Mouse (Mus musculus) heart, embryonic 12.5 days (tissue): ENCODE results near the gene Dock2. TPM values are rescaled to one million over a fixed set of nuclear protein-coding genes. Genes with fewer than 3 reads are reported as not detected.

ENCODE experiments used
- ATAC-seq: fragments of 200-750 bp; cut with Nextera tagmentation; 2 replicates; pipeline ENCODE4 v1.8.0; 2017; ENCODE audit warnings: moderate TSS enrichment, moderate library complexity; ENCODE audit not compliant: insufficient number of reproducible peaks, low FRiP score
- H3K27ac ChIP-seq: fragments of 300-500 bp; sonication (generic); 2 replicates; pipeline ENCODE4 v1.5.1; 2016; ENCODE audit warnings: mild to moderate bottlenecking, moderate library complexity; ENCODE audit not compliant: poor library complexity, severe bottlenecking
- H3K27me3 ChIP-seq: fragments of 300-500 bp; sonication (generic); replicated peaks from 2 replicates; pipeline ENCODE4 v1.6.1; 2016; ENCODE audit warnings: mild to moderate bottlenecking, moderate library complexity
- H3K36me3 ChIP-seq: fragments of 300-500 bp; sonication (generic); 2 replicates; pipeline ENCODE4 v1.6.1; 2016; ENCODE audit warnings: mild to moderate bottlenecking, moderate library complexity
- H3K4me1 ChIP-seq: fragments of 300-500 bp; sonication (generic); replicated peaks from 2 replicates; pipeline ENCODE4 v1.6.1; 2016; ENCODE audit warnings: mild to moderate bottlenecking
- H3K4me2 ChIP-seq: fragments of 300-500 bp; sonication (generic); 2 replicates; pipeline ENCODE4 v1.6.1; 2016; ENCODE audit warnings: mild to moderate bottlenecking, moderate library complexity
- H3K4me3 ChIP-seq: fragments of 300-500 bp; sonication (generic); 2 replicates; pipeline ENCODE4 v1.5.1; 2016; ENCODE audit warnings: mild to moderate bottlenecking
- H3K9ac ChIP-seq: fragments of 300-500 bp; sonication (generic); 2 replicates; pipeline ENCODE4 v1.6.1; 2016; ENCODE audit warnings: mild to moderate bottlenecking, moderate library complexity
- H3K9me3 ChIP-seq: fragments of 300-500 bp; sonication (generic); replicated peaks from 2 replicates; pipeline ENCODE4 v1.6.1; 2016; ENCODE audit warnings: mild to moderate bottlenecking, moderate library complexity
- WGBS: fragments of 180-500 bp; shearing (Covaris S2); methylation state at CpG from one replicate; pipeline ENCODE4 v1.1.7; 2016; 5-methylcytosine and 5-hydroxymethylcytosine counted together
- polyA plus RNA-seq: library from polyadenylated mRNA; unstranded; fragments of >200 nt; fragmentation: Nextera tagmentation; extraction: Ambion mirVana; gene quantifications from 2 replicates; pipeline ENCODE4 v1.2.1, GENCODE M21; 2016

Dock2 gene
- polyA plus RNA-seq, 1 experiment from 2014 or later: 0.42 TPM

DNA sequence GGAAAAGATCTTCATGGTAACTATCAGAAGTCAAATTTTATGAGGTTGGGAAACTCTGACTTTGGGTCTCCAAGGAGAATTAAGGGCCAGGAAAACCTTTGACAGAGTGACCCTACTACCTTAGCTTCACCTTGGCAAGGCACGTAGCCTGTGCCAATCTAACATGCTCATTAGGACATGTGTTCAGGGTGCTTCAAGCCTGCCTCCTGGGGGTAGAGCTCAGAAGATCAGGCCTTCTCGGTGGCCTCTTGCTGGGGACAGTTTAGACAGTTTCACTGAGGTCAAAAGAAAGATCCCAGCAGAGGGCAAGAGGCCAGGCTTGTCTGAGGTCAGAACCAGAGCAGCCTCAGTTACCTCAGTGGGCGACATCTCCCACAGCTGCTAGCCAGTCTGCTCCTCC lies 590.0 kb downstream of the Dock2 start:
- no peak overlapping the region for H3K9ac ChIP-seq
- H3K4me3 ChIP-seq: no peak overlapping the region
- no peak overlapping the region for H3K4me2 ChIP-seq
- peaks cover 7% of the 10 kb centered on the region; the same call in 1 of the 2 replicates for H3K4me1 ChIP-seq
- ATAC-seq: no peak
- no peak overlapping the region for H3K27ac ChIP-seq
- H3K9me3 ChIP-seq: no peaks in the 10 kb centered on the region
- WGBS: 49% methylated on average over 3 of the region's 3 CpGs
- H3K36me3 ChIP-seq: no peaks in the 10 kb centered on the region
- no peaks in the 10 kb centered on the region for H3K27me3 ChIP-seq

DNA sequence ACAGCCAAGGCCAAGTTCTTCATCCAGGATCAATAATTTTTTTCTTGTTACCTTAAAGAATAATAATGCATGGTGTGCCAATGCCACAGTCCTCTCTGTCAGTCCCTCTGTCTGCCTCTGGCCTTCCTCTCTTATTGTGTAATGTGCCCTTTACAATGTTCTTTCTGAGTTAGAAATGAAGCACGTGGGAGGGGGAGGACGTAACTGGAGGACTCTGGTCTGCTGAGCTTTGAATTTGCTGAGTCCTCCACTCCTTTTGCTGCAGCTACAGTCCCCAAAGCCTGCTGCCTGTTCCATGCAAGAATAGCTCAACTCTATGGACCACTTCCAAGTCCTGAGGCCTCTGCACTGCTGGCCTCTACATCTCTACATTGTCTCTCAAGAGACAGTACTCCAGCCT lies 599.4 kb downstream of the Dock2 start:
- Histone ChIP-seq H3K9ac (no peak overlapping the region), H3K9me3 (no peaks in the 10 kb centered on the region), H3K36me3 (no peaks in the 10 kb centered on the region), H3K4me3 (no peak overlapping the region), H3K27me3 (no peaks in the 10 kb centered on the region), H3K4me1 (peaks cover 12% of the 10 kb centered on the region), H3K27ac (no peak overlapping the region), H3K4me2 (no peak overlapping the region)
- ATAC-seq: no peak
- WGBS: 75% methylated on average over 2 of the region's 2 CpGs

DNA sequence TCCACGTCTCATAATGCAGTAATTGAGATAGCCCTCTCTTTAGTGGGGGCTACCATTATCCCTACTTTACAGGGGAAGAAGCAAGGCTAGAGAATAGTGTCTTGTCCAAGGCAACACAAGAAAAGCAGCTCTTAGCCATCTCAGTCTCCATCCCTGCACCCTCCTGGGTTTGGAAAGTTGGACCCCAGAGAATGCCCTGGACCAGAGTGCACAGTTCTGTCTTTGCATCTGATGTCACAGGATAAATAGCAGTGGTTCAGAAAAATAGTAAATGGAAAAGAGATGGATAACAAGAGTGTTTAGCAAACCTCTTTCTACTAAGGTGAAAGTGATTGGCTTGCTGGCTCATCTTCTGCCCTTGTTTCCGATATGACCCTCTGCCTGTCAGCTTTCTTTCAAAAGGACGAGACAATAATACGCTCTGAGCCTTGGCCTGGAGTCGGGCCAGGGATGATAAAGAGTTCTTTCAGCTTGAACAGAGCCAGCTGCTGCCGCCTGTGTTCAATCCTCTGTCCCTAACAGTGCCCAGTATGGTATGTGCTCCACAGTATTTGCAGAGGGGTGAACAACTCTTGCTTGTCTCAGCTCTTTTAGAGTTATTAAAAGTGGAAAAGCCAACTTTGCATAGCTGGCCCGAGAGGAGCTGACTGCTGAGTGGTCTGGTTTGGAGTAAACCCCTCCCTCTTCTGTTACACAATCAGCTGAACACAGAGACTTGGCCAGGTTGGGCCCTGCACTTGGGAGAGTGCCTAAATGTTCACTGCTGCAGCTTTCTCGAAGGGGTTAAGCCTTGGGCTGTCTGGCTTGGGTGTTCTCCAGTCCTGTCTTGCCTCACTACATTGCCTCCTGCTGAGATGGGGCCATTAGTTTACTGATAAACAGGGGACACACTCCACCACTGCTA lies 602.2 kb downstream of the Dock2 start:
- Histone ChIP-seq H3K27me3 (no peaks in the 10 kb centered on the region), H3K4me2 (no peak overlapping the region), H3K9ac (no peak overlapping the region), H3K4me3 (no peak overlapping the region), H3K4me1 (peaks cover 12% of the 10 kb centered on the region), H3K36me3 (no peaks in the 10 kb centered on the region), H3K9me3 (no peaks in the 10 kb centered on the region), H3K27ac (peak overlapping the region; percentile 51)
- 27% methylated on average over 8 of the region's 8 CpGs for WGBS
- ATAC-seq: peak; percentile 45; the same call in 1 of the 2 replicates

DNA sequence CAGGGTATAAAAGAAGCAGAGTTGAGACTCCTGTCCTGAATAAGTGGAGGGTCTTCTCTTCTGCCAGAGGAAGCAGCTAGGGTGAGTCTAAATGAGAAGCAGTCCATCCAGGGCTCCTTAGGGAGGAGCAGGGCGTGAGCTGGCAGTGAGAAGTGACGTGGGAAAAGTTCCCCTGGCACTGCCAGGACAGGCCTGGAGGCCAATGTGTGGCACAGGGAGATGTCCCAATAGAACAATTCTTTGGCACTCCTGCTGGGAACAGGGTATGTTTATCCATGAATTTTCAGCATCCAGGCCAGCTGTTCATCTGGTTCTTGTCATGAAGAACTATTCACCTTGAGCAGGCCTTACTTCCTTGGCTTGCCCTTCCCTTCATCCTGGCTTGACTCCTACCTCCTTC lies 604.9 kb downstream of the Dock2 start:
- H3K36me3 ChIP-seq: no peaks in the 10 kb centered on the region
- no peaks in the 10 kb centered on the region for H3K27me3 ChIP-seq
- WGBS: 76% methylated on average over 2 of the region's 2 CpGs
- no peak overlapping the region for H3K4me3 ChIP-seq
- peaks cover 19% of the 10 kb centered on the region for H3K4me1 ChIP-seq
- no peaks in the 10 kb centered on the region for H3K9me3 ChIP-seq
- ATAC-seq: no peak
- no peak overlapping the region for H3K9ac ChIP-seq
- H3K4me2 ChIP-seq: no peak overlapping the region
- H3K27ac ChIP-seq: no peak overlapping the region

Other genes starting within 250 kb of the Dock2 start
- gene Spdl1, start 49.7 kb upstream of the Dock2 start, polyA plus RNA-seq: 18.8 and 19.2 TPM in 2 replicates